Mouse (Mus musculus) myocyte (in vitro differentiated cells): ENCODE data around the gene Unc5c. TPM values are rescaled to one million over a fixed set of nuclear protein-coding genes. Genes with fewer than 3 reads are reported as not detected.

Experiments
- H3K27me3 ChIP-seq: one replicate; pipeline ENCODE4 v1.6.1; 2011; ENCODE audit not compliant: control insufficient read depth, insufficient read depth, insufficient read length
- H3K36me3 ChIP-seq: one replicate; pipeline ENCODE4 v1.6.1; 2011; ENCODE audit not compliant: control insufficient read depth, insufficient read depth
- H3K4me2 ChIP-seq: one replicate; pipeline ENCODE4 v1.6.1; 2011; ENCODE audit warnings: low read depth, control low read depth
- H3K4me3 ChIP-seq: one replicate; pipeline ENCODE4 v1.5.1; 2011; ENCODE audit warnings: mild to moderate bottlenecking, control low read depth, moderate library complexity
- H3K79me2 ChIP-seq: one replicate; pipeline ENCODE4 v1.6.1; 2011; ENCODE audit not compliant: control insufficient read depth, insufficient read depth
- H3ac ChIP-seq: one replicate; pipeline ENCODE4 v1.6.1; 2011; ENCODE audit not compliant: control insufficient read depth, insufficient read length
- CEBPB ChIP-seq: IDR thresholded peaks from 2 replicates; pipeline ENCODE4 v1.6.1; 2011; ENCODE audit warnings: mild to moderate bottlenecking, moderate library complexity; ENCODE audit not compliant: poor library complexity, insufficient read depth, severe bottlenecking
- E2F4 ChIP-seq: IDR thresholded peaks from one replicate; pipeline ENCODE4 v1.6.1; 2011; ENCODE audit warnings: mild to moderate bottlenecking, control low read depth, moderate library complexity; ENCODE audit not compliant: insufficient read depth
- MAX ChIP-seq: IDR thresholded peaks from one replicate; pipeline ENCODE4 v1.6.1; 2011; ENCODE audit warnings: low read depth, mild to moderate bottlenecking, control low read depth
- MYOD1 ChIP-seq, 3 experiments: IDR thresholded peaks; one replicate each; pipeline ENCODE4 v1.6.1; 2011; ENCODE audit warnings: control low read depth in 2 of 3, low read depth in 2 of 3, mild to moderate bottlenecking in 2 of 3, moderate library complexity in 1 of 3; ENCODE audit not compliant: insufficient read length in 2 of 3, control insufficient read depth in 1 of 3
- MYOG ChIP-seq, 3 experiments: IDR thresholded peaks; one replicate each; pipeline ENCODE4 v1.6.1; 2011; ENCODE audit warnings: control low read depth in 2 of 3, low read depth in 2 of 3, mild to moderate bottlenecking in 2 of 3; ENCODE audit not compliant: insufficient read length in 2 of 3, control insufficient read depth in 1 of 3, insufficient read depth in 1 of 3
- POLR2A ChIP-seq: IDR thresholded peaks from one replicate; pipeline ENCODE4 v1.6.1; 2011; ENCODE audit warnings: low read depth, mild to moderate bottlenecking, control low read depth, moderate library complexity; ENCODE audit not compliant: insufficient read length
- POLR2AphosphoS2 ChIP-seq: IDR thresholded peaks from one replicate; pipeline ENCODE4 v1.6.1; 2011; ENCODE audit warnings: low read depth, control low read depth; ENCODE audit not compliant: insufficient read length
- REST ChIP-seq: IDR thresholded peaks from one replicate; pipeline ENCODE4 v1.6.1; 2011; ENCODE audit warnings: mild to moderate bottlenecking, control low read depth, moderate library complexity; ENCODE audit not compliant: insufficient read depth, insufficient read length
- SRF ChIP-seq: IDR thresholded peaks from one replicate; pipeline ENCODE4 v1.6.1; 2011; ENCODE audit warnings: low read depth; ENCODE audit not compliant: control insufficient read depth, insufficient read length
- TCF12 ChIP-seq: IDR thresholded peaks from one replicate; pipeline ENCODE4 v1.6.1; 2011; ENCODE audit warnings: mild to moderate bottlenecking, control low read depth; ENCODE audit not compliant: poor library complexity, insufficient read depth, severe bottlenecking
- TCF3 ChIP-seq: IDR thresholded peaks from one replicate; pipeline ENCODE4 v1.6.1; 2011; ENCODE audit warnings: low read depth, control low read depth; ENCODE audit not compliant: insufficient read length
- USF1 ChIP-seq: IDR thresholded peaks from one replicate; pipeline ENCODE4 v1.6.1; 2011; ENCODE audit warnings: low read depth, mild to moderate bottlenecking, control low read depth, moderate library complexity
- polyA plus RNA-seq: library from polyadenylated mRNA; unstranded; fragments of >200 nt; fragmentation: generic; extraction: Trizol; gene quantifications from one replicate; pipeline ENCODE4 v1.2.1, GENCODE M21; 2012; ENCODE audit warnings: missing spikeins

The Unc5c gene
- polyA plus RNA-seq, 1 experiment = 1.00 TPM

DNA sequence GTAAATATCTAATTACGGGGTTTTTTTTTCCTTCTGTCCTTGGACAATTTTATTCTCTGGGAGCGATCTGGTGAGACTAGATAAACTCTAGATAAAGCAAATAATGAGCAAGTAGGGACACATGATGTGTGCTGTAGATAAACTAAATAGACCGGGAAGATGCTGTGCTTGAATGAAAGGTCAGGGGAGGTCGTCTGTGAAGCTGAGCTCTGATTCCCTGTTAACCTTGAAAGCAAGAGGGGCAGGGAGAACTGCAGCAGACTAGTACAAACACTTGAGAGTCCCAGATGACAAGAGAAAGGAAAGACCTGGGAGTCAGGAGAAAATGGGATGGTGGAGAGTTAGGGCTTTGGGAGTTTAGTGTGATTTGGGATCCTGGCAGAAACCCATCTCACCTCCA, 251.4 kb downstream of the Unc5c start:
- Histone ChIP-seq H3K79me2 (no peaks in the 10 kb centered on the region), H3K36me3 (no peaks in the 10 kb centered on the region), H3K4me3 (no peak overlapping the region)

DNA sequence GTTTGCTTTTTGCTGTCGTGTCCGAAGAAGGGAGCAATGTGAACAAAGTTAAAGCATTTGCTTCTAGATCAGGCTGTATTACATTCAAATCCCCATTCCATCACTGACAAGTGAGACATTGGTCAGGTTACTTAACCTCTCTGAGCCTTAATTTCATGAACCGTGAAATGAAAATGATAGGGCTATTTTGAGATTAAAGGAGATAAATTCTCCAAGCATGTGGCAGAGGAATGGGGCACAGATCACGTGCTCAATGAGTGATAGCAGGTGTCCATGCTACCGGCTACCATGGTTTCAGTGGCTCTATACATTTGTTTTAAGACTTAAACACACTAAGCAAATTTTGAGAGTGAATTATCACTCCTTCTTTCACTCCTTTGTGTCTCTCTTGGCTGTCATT, 254.0 kb downstream of the Unc5c start:
- H3K4me2 ChIP-seq = no peak overlapping the region

More for the DNA sequence above, 251.4 kb downstream of the Unc5c start:
- TF ChIP-seq MAX (no peak), USF1 (no peak), E2F4 (no peak), MYOD1 (IDR thresholded peaks at IDR 0.05; ENCODE audit: control insufficient read depth in 1 of 3, insufficient read length in 2 of 3, low read depth in 2 of 3) (no peak), TCF12 (no peak), SRF (no peak), REST (no peak), TCF3 (no peak), MYOG (IDR thresholded peaks at IDR 0.05; ENCODE audit: control insufficient read depth in 1 of 3, insufficient read depth in 1 of 3, insufficient read length in 2 of 3, low read depth in 2 of 3) (no peak), POLR2A (no peak), POLR2AphosphoS2 (no peak), CEBPB (no peak)
- Histone ChIP-seq H3K27me3 (no peaks in the 10 kb centered on the region), H3ac (no peak overlapping the region), H3K4me2 (no peak overlapping the region)

DNA sequence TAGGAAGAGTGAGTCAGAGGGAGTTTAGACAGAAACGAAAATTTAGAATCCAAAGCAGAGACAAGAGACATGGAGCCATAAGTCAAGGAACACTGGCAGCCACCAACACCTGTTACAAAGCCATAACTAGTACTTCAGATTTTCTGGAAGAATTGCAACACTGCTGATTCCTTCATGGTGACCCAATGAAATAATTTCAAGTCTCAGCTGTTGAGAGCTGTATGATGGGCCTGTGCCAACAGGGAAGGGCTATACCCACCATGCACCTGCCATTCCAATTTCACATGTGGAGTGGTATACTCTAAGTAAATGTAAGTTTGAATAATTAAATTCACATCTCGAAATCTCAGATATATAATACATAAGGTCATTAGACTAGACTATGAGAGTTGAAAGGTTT, 259.5 kb downstream of the Unc5c start:
- H3K4me2 ChIP-seq = no peak overlapping the region
- TF ChIP-seq SRF (no peak), REST (no peak), USF1 (no peak), TCF3 (no peak), MAX (no peak), E2F4 (no peak), MYOD1 (IDR thresholded peaks at IDR 0.05; ENCODE audit: control insufficient read depth in 1 of 3, insufficient read length in 2 of 3, low read depth in 2 of 3) (peak; percentile 52 to 75 (median 71)), POLR2AphosphoS2 (no peak), MYOG (IDR thresholded peaks at IDR 0.05; ENCODE audit: control insufficient read depth in 1 of 3, insufficient read depth in 1 of 3, insufficient read length in 2 of 3, low read depth in 2 of 3) (peak in 1 of 3 experiments; percentile 45), TCF12 (no peak), POLR2A (no peak), CEBPB (peak; percentile 79; the same call in 1 of the 2 replicates)
- H3K27me3 ChIP-seq = no peaks in the 10 kb centered on the region
- no peak overlapping the region for H3K4me3 ChIP-seq
- no peaks in the 10 kb centered on the region for H3K79me2 ChIP-seq
- no peaks in the 10 kb centered on the region for H3K36me3 ChIP-seq
- H3ac ChIP-seq = no peak overlapping the region

More for the DNA sequence above, 254.0 kb downstream of the Unc5c start:
- H3K27me3 ChIP-seq = no peaks in the 10 kb centered on the region
- TF ChIP-seq MYOG (IDR thresholded peaks at IDR 0.05; ENCODE audit: control insufficient read depth in 1 of 3, insufficient read depth in 1 of 3, insufficient read length in 2 of 3, low read depth in 2 of 3) = no peak
- no peak for TF ChIP-seq USF1
- TF ChIP-seq MYOD1 (IDR thresholded peaks at IDR 0.05; ENCODE audit: control insufficient read depth in 1 of 3, insufficient read length in 2 of 3, low read depth in 2 of 3) = no peak
- no peak for TF ChIP-seq MAX
- no peak for TF ChIP-seq REST
- no peak for TF ChIP-seq CEBPB
- H3K4me3 ChIP-seq = no peak overlapping the region
- no peaks in the 10 kb centered on the region for H3K79me2 ChIP-seq
- no peaks in the 10 kb centered on the region for H3K36me3 ChIP-seq
- H3ac ChIP-seq = no peak overlapping the region

DNA sequence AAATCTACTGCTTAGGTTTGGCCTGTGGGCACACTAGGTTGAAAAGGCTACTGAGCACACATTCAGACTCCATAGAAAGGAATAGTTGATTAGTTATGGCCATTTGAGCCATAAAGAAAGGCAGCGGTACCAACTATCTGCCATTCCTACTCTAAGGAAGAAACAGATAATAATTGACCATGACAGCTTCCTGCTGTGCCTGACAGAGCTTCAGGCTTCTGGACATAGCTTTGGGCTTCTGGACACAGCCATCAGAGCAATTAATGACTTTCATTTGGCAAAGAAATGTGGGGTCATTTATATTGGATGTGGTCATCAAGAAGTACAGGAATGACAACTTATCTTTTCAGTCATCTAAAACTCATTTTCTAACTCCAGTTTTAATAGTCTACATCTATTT, 260.4 kb downstream of the Unc5c start:
- H3K4me3 ChIP-seq = no peak overlapping the region
- no peaks in the 10 kb centered on the region for H3K27me3 ChIP-seq
- H3K79me2 ChIP-seq = no peaks in the 10 kb centered on the region
- no peak overlapping the region for H3ac ChIP-seq
- TF ChIP-seq TCF12 (no peak), MYOG (IDR thresholded peaks at IDR 0.05; ENCODE audit: control insufficient read depth in 1 of 3, insufficient read depth in 1 of 3, insufficient read length in 2 of 3, low read depth in 2 of 3) (no peak), SRF (no peak), REST (no peak), CEBPB (no peak), POLR2AphosphoS2 (no peak), E2F4 (no peak), MYOD1 (IDR thresholded peaks at IDR 0.05; ENCODE audit: control insufficient read depth in 1 of 3, insufficient read length in 2 of 3, low read depth in 2 of 3) (no peak), MAX (no peak), POLR2A (no peak), TCF3 (no peak), USF1 (no peak)
- no peaks in the 10 kb centered on the region for H3K36me3 ChIP-seq
- no peak overlapping the region for H3K4me2 ChIP-seq

DNA sequence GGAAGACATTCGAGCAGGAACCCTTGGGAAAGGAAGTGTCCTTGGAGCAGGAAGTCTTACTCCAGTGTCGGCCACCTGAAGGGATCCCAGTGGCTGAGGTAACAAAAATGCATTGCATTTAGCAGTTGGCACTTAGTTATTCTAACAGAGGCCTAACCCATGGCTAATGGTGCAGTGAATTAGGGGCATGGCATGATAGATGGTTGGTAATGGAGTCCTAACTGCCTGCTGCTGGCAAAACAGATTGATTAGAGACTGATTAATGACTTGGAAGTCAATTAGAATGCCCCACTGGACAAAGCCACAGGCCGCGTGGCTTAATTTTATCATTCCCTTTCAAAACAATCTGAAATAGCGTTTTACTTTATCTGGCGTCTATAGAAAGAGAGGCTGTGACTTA, 268.8 kb downstream of the Unc5c start:
- Histone ChIP-seq H3K27me3 (no peaks in the 10 kb centered on the region), H3ac (no peak overlapping the region)
- TF ChIP-seq MYOG (IDR thresholded peaks at IDR 0.05; ENCODE audit: control insufficient read depth in 1 of 3, insufficient read depth in 1 of 3, insufficient read length in 2 of 3, low read depth in 2 of 3) (no peak), CEBPB (no peak), MYOD1 (IDR thresholded peaks at IDR 0.05; ENCODE audit: control insufficient read depth in 1 of 3, insufficient read length in 2 of 3, low read depth in 2 of 3) (no peak), TCF12 (no peak), SRF (no peak), POLR2A (no peak), TCF3 (no peak), E2F4 (no peak), USF1 (no peak), MAX (no peak), REST (no peak), POLR2AphosphoS2 (no peak)

More for the DNA sequence above, 268.8 kb downstream of the Unc5c start:
- Histone ChIP-seq H3K4me2 (no peak overlapping the region), H3K4me3 (no peak overlapping the region), H3K36me3 (no peaks in the 10 kb centered on the region), H3K79me2 (no peaks in the 10 kb centered on the region)
